Mouse (Mus musculus) midbrain, postnatal 0 days (tissue): Measurements from ENCODE around the gene Tmem63c. TPM values are rescaled to one million over a fixed set of nuclear protein-coding genes. Genes with fewer than 3 reads are reported as not detected.

Experiments
- ATAC-seq: fragments of 200-750 bp; cut with Nextera tagmentation; 2 replicates; pipeline ENCODE4 v1.8.0; 2017; ENCODE audit warnings: moderate number of reproducible peaks, mild to moderate bottlenecking, moderate TSS enrichment, moderate library complexity; ENCODE audit not compliant: low FRiP score
- DNase-seq: peaks from one replicate; pipeline ENCODE4 v3.0.0-alpha.2; 2015; ENCODE audit warnings: low spot score
- H3K27ac ChIP-seq: fragments of 300-500 bp; sonication (generic); 2 replicates; pipeline ENCODE4 v1.5.1; 2014; ENCODE audit warnings: low read depth, mild to moderate bottlenecking, low read length, mixed read lengths
- H3K27me3 ChIP-seq: fragments of 300-500 bp; sonication (generic); 2 replicates; pipeline ENCODE4 v1.6.1; 2014; ENCODE audit warnings: low read length, control low read depth, mixed read lengths; ENCODE audit not compliant: insufficient read depth
- H3K36me3 ChIP-seq: fragments of 300-500 bp; sonication (generic); 2 replicates; pipeline ENCODE4 v1.6.1; 2014; ENCODE audit warnings: low read length, control low read depth, mixed read lengths; ENCODE audit not compliant: insufficient read depth
- H3K4me1 ChIP-seq: fragments of 300-500 bp; sonication (generic); 2 replicates; pipeline ENCODE4 v1.6.1; 2014; ENCODE audit warnings: mild to moderate bottlenecking, control low read depth, antibody characterized with exemption, low read length, mixed read lengths; ENCODE audit not compliant: insufficient read depth
- H3K4me2 ChIP-seq: fragments of 300-500 bp; sonication (generic); 2 replicates; pipeline ENCODE4 v1.6.1; 2014; ENCODE audit warnings: low read depth, mild to moderate bottlenecking, low read length, mixed read lengths; ENCODE audit not compliant: poor library complexity, severe bottlenecking
- H3K4me3 ChIP-seq: fragments of 300-500 bp; sonication (generic); 2 replicates; pipeline ENCODE4 v1.5.1; 2014; ENCODE audit warnings: low read depth, mild to moderate bottlenecking, low read length, moderate library complexity
- H3K9ac ChIP-seq: fragments of 300-500 bp; sonication (generic); replicated peaks from 2 replicates; pipeline ENCODE4 v1.6.1; 2014; ENCODE audit warnings: mild to moderate bottlenecking, low read length, moderate library complexity, mixed read lengths; ENCODE audit not compliant: poor library complexity, severe bottlenecking
- H3K9me3 ChIP-seq: fragments of 300-500 bp; sonication (generic); 2 replicates; pipeline ENCODE4 v1.6.1; 2016; ENCODE audit warnings: low read length, control low read depth
- CTCF ChIP-seq: IDR thresholded peaks from 2 replicates; pipeline ENCODE4 v1.5.1; 2016; ENCODE audit warnings: antibody characterized with exemption, mild to moderate bottlenecking
- WGBS: fragments of 180-500 bp; shearing (Covaris S2); extraction: QIAGEN DNeasy Blood & Tissue Kit; methylation state at CpG from one replicate; pipeline ENCODE4 v1.1.7; 2014; 5-methylcytosine and 5-hydroxymethylcytosine counted together
- polyA plus RNA-seq: library from polyadenylated mRNA; unstranded; fragments of >200 nt; fragmentation: Nextera tagmentation; extraction: Ambion mirVana; gene quantifications from 2 replicates; pipeline ENCODE4 v1.2.1, GENCODE M21; 2015
- total RNA-seq: library from RNA; depleted of rRNA; stranded (reverse); fragments of >200 nt; gene quantifications from 2 replicates; pipeline ENCODE4 v1.2.3, GENCODE M21; 2014

Tmem63c gene
- total and polyA plus RNA-seq, 2 experiments from 2014 or later: 10.7 to 30.1 TPM

DNA sequence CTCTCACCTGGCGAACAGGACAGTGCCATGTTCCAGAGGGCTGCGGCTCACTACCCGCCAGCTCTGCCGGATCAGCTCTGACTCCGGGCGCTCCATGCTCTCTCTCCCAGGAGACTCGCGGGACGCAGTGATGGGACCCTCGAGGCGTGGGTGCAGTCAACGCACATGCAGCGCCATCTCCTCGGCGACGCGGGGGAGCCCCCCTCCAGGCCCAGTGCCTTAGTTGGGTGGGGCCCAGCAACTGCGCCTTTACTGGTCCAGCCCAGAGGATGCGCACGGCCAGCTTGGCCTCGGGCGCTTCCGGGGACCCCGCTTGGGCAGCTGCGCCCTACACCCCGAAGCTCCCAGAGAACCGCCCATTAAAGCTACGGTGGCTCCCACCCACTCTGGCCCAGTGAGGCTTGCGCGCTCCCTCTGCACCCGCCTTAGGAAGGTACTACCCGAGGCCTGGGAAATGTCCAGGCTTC lies 81.1 kb downstream of the Tmem63c start, which contains the start of gene Ngb:
TSS of gene Ngb (minus strand) at position 375 of the 467 bp plus-strand sequence.
- DNase-seq: peak; percentile 12
- Histone ChIP-seq H3K4me2 (peak within 1 kb of the TSS; percentile 83), H3K4me1 (0 out of 2 replicates have a peak, but pooled peaks cover 2% of the 10 kb centered on the region), H3K4me3 (peak within 1 kb of the TSS; percentile 41), H3K36me3 (no peaks in the 10 kb centered on the region), H3K9ac (peak within 1 kb of the TSS; percentile 46), H3K27me3 (peaks cover 6% of the 10 kb centered on the region; the same call in 1 of the 2 replicates), H3K27ac (no peak within 1 kb of the TSS), H3K9me3 (no peaks in the 10 kb centered on the region)
- no peak for TF ChIP-seq CTCF
- 3% methylated on average over 32 of the region's 32 CpGs for WGBS
- peak; percentile 54 for ATAC-seq

DNA sequence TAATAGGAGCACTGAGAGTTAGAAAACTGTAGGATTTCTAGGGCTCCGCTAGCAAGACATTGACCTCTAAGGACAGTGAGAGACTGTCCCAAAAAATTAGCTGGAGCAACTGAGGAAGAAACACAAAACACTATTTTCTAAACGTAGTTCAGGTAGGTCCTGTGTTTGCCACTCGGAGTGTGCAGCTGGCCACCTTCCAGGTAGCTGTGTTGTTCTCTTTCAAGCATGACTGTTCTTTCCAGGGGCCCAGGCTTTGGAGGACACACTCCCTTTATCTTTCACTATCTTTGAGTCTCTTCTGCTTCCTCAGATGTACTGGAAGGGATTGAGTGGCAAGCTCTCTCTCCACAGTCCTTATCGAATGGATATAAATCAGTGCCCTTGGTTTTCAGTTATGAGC lies 82.3 kb downstream of the Tmem63c start:
- Histone ChIP-seq H3K9me3 (no peaks in the 10 kb centered on the region), H3K36me3 (peaks cover 5% of the 10 kb centered on the region; the same call in 1 of the 2 replicates), H3K27me3 (peaks cover 6% of the 10 kb centered on the region; the same call in 1 of the 2 replicates), H3K4me1 (0 out of 2 replicates have a peak, but pooled peaks cover 2% of the 10 kb centered on the region), H3K27ac (no peak overlapping the region), H3K4me3 (no peak overlapping the region), H3K4me2 (no peak overlapping the region), H3K9ac (no peak overlapping the region)
- no peak for TF ChIP-seq CTCF
- DNase-seq: no peak
- ATAC-seq: no peak
- 94% methylated on average over 4 of the region's 4 CpGs for whole genome bisulfite sequencing

DNA sequence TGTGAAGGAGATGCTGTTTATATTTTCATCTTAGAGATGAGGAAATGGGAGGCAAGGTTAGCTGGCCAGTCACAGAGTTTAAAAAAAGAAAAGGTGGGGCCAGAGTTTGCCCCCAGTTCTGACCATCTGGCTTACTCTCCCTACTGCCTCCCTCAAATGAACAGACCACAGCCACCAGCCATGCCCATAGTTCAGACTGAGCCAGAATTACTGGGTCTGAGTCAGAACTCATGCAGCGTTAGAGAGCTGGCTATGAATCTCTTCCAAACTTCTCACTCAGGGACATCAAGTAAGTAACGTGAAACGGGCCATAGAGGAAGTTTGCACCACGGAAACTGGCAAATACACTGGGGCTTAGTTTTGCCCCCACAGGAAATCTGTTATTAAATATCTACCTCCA lies 83.7 kb downstream of the Tmem63c start:
- ATAC-seq (no peak), DNase-seq (no peak)
- no peak overlapping the region for H3K4me2 ChIP-seq
- no peak overlapping the region for H3K27ac ChIP-seq
- WGBS: 85% methylated on average over 4 of the region's 4 CpGs
- no peak for TF ChIP-seq CTCF
- no peak overlapping the region for H3K9ac ChIP-seq
- peaks cover 6% of the 10 kb centered on the region; the same call in 1 of the 2 replicates for H3K27me3 ChIP-seq
- no peaks in the 10 kb centered on the region for H3K9me3 ChIP-seq
- H3K4me3 ChIP-seq: no peak overlapping the region
- 0 out of 2 replicates have a peak, but pooled peaks cover 2% of the 10 kb centered on the region for H3K4me1 ChIP-seq
- H3K36me3 ChIP-seq: peaks cover 17% of the 10 kb centered on the region

DNA sequence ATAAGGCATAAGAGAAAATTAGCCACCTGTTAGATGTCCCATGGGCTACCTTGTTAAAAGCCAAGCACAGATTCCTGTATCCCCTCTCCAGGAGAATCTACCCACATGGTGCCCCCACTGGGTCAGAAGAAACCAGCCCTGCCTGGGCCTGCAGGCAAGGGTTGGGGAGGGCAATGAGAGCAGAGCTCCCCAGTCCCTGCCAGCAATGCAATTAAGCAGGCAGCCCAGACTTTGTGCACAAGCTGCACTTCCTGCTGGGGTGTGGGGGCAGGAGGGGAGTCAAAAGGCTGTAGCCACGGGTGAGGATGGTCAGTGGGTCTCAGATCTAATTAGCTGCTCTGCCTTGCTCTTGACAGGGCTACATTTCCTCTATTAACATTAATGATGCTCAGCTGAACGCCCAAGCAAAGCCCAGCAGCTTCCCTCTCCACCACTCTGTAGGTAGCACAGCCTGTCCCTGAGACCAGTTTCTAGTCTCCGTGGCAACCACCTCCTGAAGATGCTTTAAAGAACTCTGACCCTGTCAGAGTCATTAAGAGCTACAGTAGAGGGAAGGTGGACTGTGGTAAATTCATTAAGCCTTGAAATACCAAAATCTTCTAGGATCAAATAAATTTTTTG lies 86.3 kb downstream of the Tmem63c start:
- DNase-seq: peak; percentile 11
- WGBS: 34% methylated on average over 3 of the region's 3 CpGs

DNA sequence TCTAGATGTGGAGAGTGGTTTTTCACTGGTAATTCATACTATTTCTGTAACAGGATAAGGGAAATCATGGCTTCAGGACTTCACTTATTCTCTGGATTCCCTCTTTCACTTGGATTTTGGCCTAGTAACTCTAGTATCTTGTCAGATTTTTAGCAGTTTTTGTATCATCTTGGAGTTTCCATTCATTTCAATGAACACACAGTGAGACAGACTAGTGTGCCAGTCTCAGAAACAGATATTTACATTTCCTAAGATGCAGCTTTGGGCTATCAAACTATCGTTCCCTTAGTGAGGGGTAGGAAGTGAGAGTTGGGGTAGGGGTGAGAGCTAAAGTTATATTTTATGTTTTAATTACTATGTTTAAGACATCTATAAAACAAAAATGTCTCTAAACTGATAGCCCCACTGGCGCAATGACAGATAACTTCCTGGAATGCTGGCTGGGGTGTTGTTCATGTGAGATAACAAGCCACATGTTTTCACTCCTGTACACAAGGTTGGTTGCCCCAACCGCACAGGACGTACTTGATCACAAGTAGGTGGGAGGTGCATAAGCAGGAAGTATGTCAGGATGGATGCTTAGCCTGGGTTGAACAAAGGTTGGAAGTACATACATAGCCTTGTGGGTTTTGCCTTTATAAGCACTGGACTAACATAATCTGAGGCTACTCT lies 100.9 kb downstream of the Tmem63c start:
- Histone ChIP-seq H3K4me2 (no peak overlapping the region), H3K9ac (no peak overlapping the region), H3K4me1 (no peaks in the 10 kb centered on the region), H3K27me3 (no peaks in the 10 kb centered on the region), H3K36me3 (peaks cover 46% of the 10 kb centered on the region), H3K9me3 (no peaks in the 10 kb centered on the region), H3K27ac (no peak overlapping the region), H3K4me3 (no peak overlapping the region)
- DNase-seq: no peak
- no peak for TF ChIP-seq CTCF
- WGBS: 98% methylated on average over 4 of the region's 4 CpGs
- ATAC-seq: no peak

More for the DNA sequence above, 86.3 kb downstream of the Tmem63c start:
- no peak overlapping the region; the same call in 1 of the 2 replicates for H3K27ac ChIP-seq
- no peak for ATAC-seq
- H3K9me3 ChIP-seq: no peaks in the 10 kb centered on the region
- peaks cover 37% of the 10 kb centered on the region for H3K36me3 ChIP-seq
- H3K9ac ChIP-seq: no peak overlapping the region
- no peak overlapping the region for H3K4me3 ChIP-seq
- no peak overlapping the region for H3K4me2 ChIP-seq
- TF ChIP-seq CTCF: no peak
- no peaks in the 10 kb centered on the region for H3K27me3 ChIP-seq
- no peaks in the 10 kb centered on the region for H3K4me1 ChIP-seq

DNA sequence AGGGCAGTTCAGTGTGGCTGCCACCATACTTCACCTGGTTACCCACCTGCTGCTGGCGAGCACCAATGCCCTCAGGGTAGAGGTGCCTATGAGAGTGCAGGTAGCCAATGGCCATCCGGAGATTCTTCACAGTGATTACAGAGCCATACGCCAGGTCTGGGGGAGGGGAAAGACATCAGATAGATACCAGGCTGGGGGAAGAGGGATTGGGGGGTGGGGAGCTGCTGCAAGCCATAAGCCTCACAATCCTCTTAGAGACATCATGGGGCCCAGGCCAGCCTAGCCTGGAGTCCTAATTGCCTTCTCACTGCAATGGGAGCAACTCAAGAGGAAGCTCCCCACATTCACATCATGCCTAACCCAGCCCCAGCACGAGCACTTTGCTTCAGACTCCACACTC lies 106.1 kb downstream of the Tmem63c start:
- TF ChIP-seq CTCF: no peak
- Histone ChIP-seq H3K36me3 (peaks cover 45% of the 10 kb centered on the region), H3K4me3 (no peak overlapping the region), H3K27ac (no peak overlapping the region), H3K9me3 (no peaks in the 10 kb centered on the region), H3K4me1 (no peaks in the 10 kb centered on the region), H3K4me2 (no peak overlapping the region), H3K27me3 (no peaks in the 10 kb centered on the region), H3K9ac (no peak overlapping the region)
- ATAC-seq: no peak
- DNase-seq: no peak
- 49% methylated on average over 4 of the region's 4 CpGs for WGBS
